Mouse (Mus musculus) spleen, postnatal 0 days (tissue): Measurements from ENCODE around the gene Ugt2b35. TPM values are rescaled to one million over a fixed set of nuclear protein-coding genes. Genes with fewer than 3 reads are reported as not detected.

Experiments used
- polyA plus RNA-seq: library from polyadenylated mRNA; unstranded; fragments of >200 nt; fragmentation: Nextera tagmentation; extraction: Ambion mirVana; gene quantifications from 2 replicates; pipeline ENCODE4 v1.2.1, GENCODE M21; 2015

Gene Ugt2b35
- polyA plus RNA-seq, result not detected in 2 replicates

DNA sequence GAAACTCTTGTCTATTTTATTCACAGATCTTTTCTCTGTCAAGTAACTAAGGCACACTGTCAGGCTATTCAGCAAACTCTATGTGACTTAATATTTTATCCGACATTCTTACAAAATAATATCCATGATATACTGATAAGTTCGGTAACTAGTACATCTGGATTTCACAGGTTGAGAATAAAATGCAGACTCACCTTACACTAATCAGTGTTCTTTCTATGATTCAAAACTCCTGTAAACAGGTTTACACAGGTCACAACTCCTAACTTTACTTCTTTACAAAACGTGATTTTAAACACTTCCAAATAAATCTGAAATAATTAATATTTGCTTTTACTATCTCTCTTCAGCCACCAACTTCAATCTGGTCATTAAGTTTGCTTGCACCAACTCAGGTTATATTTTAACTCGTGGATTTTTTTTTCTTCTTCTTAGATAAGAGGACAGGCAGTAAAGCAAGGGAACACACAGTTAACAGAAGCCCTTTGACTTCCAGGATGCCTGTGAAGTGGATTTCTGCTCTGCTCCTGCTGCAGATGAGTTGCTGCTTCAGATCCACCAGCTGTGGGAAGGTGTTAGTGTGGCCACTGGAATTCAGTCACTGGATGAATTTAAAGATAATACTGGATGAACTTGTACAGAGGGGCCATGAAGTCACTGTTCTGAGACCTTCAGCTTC lies at the start of gene Ugt2b35:
Gene Ugt2b35 (plus strand): TSS at position 466 of the 679 bp plus-strand sequence.

Other genes starting within 250 kb of the Ugt2b35 start
- gene Ythdc1, start 196.6 kb upstream of the Ugt2b35 start, polyA plus RNA-seq, result 27.9 and 32.7 TPM in 2 replicates
- 0.04 and 0.07 TPM in 2 replicates for gene Ugt2b34, start 93.9 kb upstream of the Ugt2b35 start, polyA plus RNA-seq
- not detected in 2 replicates for gene Ugt2b1, start 74.3 kb upstream of the Ugt2b35 start, polyA plus RNA-seq
- gene Ugt2b36, start 91.7 kb downstream of the Ugt2b35 start, polyA plus RNA-seq, result not detected in 2 replicates
- gene Ugt2b5, start 139.5 kb downstream of the Ugt2b35 start, polyA plus RNA-seq, result not detected in 2 replicates